Mouse (Mus musculus) frontal cortex, postnatal 10 days (tissue): ENCODE measurements at regions not wholly inside any gene's neighbourhood (a gene's known extent, or its start where the extent isn't known, plus 50 kb on each side); places are given as distances from the start of the nearest gene placed in this dataset.
A peak's percentile ranks its signal among the peaks of the same experiment; 100 is the strongest.
"Not testable (repeated sequence)": the region's sequence is repeated elsewhere in the genome, so short reads cannot be mapped to it uniquely, and the experiment has no call there.

Source experiments
- DNase-seq, 2 experiments: peaks; one replicate each; pipeline ENCODE4 v3.0.0; 2022; ENCODE audit warnings: low spot score in 2 of 2, mixed read lengths in 1 of 2

GRCm38 (mm10) chr5:76081379-76081778, 58.7 kb upstream of the Srd5a3 start:
- DNase-seq, result not testable (repeated sequence)

DNA sequence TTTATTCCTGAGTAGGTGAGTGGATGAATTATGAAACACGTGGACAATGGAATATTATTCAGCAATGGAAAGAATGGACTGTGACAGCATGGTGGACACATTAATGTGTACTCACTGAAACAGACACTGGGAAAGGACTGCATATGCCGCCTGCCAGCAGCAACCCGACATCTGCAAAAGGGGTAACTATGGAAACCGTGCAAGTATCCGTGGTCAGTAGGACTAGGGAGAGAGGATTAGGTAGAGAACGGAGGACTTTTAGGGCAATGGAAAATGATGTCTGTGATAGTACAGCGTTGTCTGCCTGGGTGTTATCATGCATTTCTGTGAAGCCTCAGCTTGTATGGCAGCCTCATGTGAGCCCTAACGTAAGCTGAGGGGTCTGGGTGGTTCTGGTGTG, 59.6 kb upstream of the Srd5a3 start:
- DNase-seq, result no peak

DNA sequence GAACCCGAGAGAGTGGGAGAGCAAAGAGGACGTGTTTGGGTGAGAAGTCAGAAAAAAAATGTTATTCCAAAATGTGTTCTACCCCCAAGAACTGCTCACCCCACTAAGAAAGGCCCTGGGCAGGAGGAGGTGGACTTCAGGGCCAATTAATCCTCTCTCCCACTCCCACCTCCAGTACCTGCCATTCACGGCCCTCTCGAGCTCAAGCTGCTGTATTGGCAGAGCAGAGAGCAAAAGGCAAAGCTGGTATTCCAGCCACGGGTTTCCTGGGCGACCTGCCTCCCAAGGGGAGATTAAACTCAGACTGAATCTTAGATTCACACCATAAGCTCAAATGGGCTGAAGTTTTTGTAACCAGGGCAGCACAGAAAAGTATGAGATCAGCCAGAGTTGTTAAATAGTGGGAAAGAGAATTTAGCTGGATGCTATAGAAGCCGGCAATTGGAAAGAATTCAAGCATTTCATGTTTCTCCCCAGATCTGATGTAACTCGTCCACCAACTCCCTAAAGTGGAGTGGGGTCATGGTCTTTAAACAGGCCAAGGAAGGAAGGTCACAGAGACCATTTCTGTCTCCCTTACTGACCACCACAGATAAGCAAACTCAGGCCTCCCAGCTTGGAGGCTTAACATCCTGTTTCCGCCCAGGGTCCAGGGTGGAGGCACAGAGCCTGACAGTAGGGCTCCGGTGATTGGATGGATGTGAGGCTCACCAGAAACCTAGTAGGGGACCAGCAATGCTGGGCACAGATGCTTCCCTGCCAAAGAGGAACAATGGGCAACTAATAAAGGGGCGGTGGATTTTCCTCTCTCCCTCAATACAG, 60.7 kb upstream of the Srd5a3 start:
- no peak for DNase-seq

DNA sequence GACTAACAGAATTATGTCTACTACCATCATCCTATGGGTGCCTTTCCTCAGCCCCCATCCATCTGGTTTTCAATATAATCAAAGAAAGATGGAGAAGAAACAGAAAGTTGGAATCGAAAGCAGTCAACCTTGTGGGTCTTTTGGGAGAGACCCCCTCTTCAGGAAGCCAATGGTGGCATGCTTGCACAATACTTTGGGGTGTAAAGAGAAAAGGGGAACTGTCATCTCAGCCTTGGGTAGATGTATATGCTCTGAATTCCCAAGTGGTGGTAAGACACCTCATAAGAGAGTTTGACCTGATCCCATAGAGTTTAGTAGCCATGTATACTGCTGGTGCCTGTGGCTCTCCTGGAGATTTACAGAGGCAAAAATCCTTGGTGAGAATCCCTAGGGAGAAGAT, 61.6 kb upstream of the Srd5a3 start:
- DNase-seq, result no peak

GRCm38 (mm10) chr5:76076283-76076682, 63.8 kb upstream of the Srd5a3 start:
- DNase-seq, result no peak

GRCm38 (mm10) chr5:76075401-76075800, 64.7 kb upstream of the Srd5a3 start:
- no peak for DNase-seq

DNA sequence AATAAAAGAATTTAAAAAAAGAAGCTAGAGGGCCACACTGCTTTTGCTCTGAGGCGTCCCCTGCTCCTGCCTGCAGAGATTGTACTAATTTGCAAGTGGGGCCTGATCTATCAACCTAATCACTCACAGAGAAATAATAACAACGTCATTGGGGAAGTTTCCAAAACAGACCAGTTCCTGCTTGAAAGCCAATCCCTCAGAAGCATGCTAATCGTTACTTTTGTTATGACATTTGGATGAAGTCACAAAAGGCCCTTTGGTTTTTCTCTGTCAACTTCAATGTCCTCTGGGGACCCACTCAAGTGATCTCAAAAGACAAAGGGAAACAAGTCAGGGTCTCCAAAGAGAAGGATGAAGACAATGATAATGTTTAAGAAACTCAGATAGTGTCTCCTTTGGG, 72.2 kb upstream of the Srd5a3 start:
- no peak for DNase-seq

DNA sequence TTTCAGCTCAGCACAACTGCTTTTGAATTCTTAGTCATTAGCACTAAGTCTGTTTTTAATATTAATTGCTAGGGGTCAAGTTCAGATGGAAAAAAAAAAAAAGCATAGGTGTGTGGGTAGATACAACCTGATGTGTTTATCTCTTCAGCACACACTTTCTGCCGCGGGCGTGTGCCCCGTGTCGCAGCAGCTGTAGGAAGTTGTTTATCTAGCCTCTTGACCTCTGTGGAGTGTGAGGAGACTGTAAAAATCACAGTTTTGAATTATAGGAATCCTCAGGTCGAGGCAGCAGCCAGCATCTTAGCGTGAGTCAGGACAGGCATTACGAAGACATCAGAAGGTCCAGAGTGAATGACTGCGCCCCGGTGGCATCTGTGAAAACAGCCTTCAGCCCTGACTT, 72.8 kb upstream of the Srd5a3 start:
- no peak for DNase-seq

- no peak for DNase-seq
Observed at GRCm38 (mm10) chr5:76065789-76066188, 74.3 kb upstream of the Srd5a3 start.

- peak in 1 of 2 experiments; percentile 11 for DNase-seq
Observed at GRCm38 (mm10) chr5:76065227-76065626, 74.8 kb upstream of the Srd5a3 start.

- DNase-seq, result no peak
Observed at GRCm38 (mm10) chr5:76064686-76065085, 75.4 kb upstream of the Srd5a3 start.

DNA sequence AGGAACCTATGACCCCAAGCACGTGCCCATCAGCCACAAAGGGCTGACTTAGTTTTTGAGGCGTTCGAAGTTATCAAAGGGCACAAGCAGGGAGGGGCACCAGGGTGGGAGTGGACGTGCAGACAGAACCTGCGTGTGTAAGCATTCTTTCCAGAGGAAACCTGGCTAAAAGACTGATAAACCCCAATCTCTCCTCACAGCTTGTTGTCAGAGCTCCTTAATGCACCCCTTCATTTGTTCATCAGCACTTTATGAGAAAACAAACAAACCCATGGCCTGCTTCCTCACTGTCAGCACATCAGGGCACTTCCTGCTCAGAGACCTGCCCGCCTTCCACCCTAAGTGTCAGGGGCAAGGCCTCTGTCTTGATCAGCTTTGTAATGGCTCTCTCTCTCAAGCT, 76.6 kb upstream of the Srd5a3 start:
- no peak for DNase-seq

GRCm38 (mm10) chr5:76058011-76058410, 79.8 kb upstream of the Kdr start:
- no peak for DNase-seq

DNA sequence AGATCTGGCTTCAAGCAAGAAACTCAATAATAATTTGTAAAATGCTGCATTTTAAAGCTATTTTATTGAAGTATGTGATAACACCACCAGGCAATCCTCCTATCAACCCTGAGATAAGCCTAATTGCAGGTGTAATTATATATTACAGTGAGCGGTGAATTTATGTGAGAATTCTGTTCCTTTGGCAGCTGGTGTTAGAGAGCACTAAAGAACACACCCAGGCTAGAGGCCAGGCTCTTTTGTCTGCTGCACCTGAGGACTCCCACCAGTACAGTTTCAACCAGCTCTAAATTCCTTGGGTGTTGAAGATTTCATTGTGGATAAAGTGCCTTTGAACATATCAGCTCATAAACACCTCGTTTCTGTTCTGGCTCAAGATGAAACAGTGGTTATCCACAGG, 77.6 kb upstream of the Kdr start:
- DNase-seq, result no peak

GRCm38 (mm10) chr5:76052782-76053181, 74.5 kb upstream of the Kdr start:
- no peak for DNase-seq

- DNase-seq, result no peak
Observed at GRCm38 (mm10) chr5:76051658-76052057, 73.4 kb upstream of the Kdr start.

DNA sequence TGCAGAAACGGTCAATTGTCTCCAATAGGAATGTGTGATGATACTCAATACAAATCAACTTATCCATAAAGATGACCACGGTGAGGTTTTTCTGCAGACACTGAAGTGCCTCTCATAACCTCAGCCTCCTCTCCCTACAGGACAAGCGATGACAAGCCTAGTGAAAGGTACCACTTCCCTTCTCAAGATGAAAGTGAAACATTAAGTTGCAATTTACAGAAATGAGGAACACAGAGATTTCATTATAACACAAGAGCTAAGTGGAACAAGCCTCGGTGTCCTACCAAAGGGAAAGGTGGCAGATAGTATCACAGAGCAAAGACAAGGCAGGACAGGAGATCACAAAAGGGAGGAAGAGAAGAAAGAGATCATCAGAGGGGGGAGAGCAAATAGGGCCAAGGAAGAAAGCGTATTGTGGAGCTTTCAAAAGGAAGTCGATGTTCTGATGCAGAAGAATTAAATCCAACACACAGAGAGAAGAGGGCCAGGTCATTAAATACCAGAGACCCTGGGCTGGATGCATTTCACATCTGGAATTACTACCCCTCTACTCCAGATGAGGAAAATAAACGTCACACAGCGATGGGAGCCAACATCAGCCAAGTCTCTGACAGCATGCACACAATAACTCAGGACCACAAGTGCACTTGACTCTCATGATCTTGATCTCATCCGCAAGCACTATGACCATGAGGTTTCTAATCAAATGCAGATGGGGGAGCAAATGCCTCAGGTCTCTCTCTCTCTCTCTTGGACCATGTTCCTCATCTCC, 70.0 kb upstream of the Kdr start:
- no peak for DNase-seq

- no peak for DNase-seq
Observed at GRCm38 (mm10) chr5:76043521-76044510, 65.6 kb upstream of the Kdr start.

- no peak for DNase-seq
Observed at GRCm38 (mm10) chr5:76040454-76041203, 62.4 kb upstream of the Kdr start.

DNA sequence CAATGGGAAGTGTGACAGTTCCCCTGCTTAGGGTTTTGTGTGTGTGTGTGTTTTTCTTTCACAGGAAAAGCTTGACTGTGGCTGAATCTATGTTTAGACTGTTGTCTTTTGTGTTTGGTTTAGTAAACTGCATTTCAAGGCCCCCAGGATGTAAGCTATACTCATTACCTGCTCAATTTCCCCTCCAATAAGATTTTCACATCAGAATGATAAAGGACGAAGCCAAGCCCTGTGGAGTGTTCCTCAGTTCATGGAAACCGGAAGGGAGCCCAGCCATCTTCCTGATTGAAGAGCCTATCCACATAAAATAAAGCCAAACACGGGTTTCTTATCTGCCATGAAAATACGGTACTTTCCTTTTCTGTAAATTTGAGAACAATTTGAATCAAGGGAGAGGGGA, 50.5 kb upstream of the Kdr start:
- DNase-seq, result no peak
